Mouse (Mus musculus): ENCODE results near the gene Smc6.

GRCm38 (mm10) chr12:11286382-11286781, 20.7 kb downstream of the Smc6 start:
- TF ChIP-seq CTCF (IDR thresholded peaks at IDR 0.05; ENCODE audit: low read depth, low read length), result no peak
- no peak for TF ChIP-seq TAL1 (conservative IDR thresholded peaks at IDR 0.05; ENCODE audit: low read depth, low read length)
- no peak for TF ChIP-seq GATA2 (IDR thresholded peaks at IDR 0.05; ENCODE audit: borderline replicate concordance, low read depth, low read length)
- no peak for TF ChIP-seq GATA1 (IDR thresholded peaks at IDR 0.05; ENCODE audit: borderline replicate concordance, low read length)
- no peak for TF ChIP-seq POLR2AphosphoS5 (IDR thresholded peaks at IDR 0.05; ENCODE audit: insufficient replicate concordance, low read depth, low read length)
